Mouse (Mus musculus) cerebellum, adult 8-10 months (tissue): Measurements from ENCODE around the gene Gm9844.
A peak's percentile ranks its signal among the peaks of the same experiment; 100 is the strongest.

ENCODE experiments used
- DNase-seq: peaks from one replicate; pipeline ENCODE4 v3.0.0; 2022

Gm9844 gene

DNA sequence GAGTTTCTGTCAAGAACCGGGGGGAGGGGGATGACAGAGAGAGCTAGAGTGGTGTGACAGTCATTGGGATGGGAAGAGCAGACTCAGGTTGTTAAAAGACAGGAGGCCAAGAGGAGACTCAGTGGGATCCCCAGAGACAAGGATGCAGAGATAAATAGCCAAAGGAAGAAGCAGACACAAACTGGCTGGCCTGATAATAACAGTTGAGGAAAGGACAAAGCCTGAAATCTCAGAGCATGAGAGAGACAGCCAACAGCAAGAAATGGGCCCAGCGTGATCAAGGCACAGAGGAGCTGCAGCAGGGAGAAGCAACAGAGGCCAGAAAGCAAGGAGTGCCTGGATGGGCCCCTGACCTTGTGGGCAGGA is 40.2 kb downstream of the Gm9844 start:
- no peak for DNase-seq

DNA sequence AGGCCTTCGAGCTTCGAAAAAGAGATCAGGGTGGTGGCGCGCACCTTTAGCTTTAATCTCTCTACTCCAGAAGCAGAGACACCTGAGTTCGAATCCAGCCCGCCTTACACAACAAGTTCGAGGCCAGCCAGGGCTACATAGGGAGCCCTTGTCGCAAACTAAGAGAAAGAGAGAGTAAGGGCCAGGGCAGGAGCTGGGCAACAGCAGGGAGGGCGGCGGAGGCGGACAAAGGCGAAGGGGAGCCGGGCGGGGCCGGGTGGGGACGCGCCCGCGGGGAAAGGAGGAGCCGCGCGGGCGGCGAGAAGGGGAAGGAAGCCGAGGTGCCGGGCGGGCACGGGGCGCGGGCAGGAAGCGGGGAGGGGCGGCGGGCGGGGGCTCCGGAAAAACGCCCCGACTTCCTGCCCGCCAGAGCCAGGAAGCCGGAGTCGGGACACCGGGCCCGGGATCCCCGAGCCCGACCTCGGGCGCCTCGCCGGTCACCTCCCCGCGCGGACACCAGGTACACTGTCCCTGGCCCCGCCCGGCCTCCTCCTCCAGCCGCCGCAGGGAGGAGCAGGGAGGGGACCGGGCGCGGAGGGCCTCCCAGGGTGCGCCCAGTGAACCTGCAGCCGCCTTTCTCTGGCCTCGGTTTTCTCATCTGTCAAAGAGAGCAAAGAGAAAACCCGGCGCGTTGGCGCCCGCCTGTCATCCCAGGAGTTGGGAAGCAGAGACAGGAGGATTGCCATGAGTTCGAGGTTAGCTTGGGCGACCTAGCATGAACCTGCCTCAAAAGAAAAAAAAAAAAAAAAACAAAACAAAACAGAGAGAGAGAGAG is 40.8 kb downstream of the Gm9844 start, which contains the start of gene Arhgef1:
Gene Arhgef1, plus strand, starts transcription at position 283 of the 814 bp plus-strand sequence.
- peak; percentile 54 for DNase-seq

DNA sequence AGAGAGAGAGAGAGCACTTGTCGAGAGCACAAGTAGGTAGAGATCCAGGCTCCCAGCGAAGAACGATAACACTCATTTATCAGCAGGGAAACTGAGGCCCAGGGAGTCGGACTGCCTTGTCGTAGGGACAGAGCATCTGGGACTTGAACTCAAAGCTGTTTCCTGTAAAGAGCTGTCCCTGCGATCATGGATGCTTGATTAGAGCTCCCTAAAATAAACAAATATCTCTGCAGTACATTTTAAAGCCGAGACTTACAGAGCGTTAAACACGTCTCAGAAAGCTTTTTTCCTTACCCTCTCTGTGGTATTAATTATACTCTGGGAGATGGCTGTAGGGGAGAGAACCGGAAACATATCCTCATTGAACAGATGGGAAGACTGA is 41.4 kb downstream of the Gm9844 start:
- DNase-seq: no peak

DNA sequence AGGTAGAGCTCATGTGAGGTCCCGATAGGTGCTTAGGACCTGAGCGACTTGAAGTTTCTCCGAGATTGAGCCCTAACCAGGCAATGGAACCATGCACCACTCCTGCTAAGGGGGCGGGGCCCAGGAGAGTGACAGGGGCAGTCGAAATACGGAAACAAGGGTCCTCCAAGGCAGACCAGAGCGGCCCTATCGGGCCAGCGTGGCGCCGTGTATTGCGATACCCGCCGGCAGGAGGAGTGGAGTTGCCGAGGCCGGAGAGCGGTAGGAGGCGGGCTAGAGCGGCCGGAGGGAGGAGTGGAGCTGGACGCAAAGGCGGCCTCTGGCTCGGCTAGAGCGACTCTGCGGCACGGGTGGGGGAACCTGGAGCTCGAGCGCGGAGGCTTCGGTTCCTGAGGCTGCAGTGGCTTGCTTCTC is 42.1 kb downstream of the Gm9844 start:
- peak; percentile 97 for DNase-seq

DNA sequence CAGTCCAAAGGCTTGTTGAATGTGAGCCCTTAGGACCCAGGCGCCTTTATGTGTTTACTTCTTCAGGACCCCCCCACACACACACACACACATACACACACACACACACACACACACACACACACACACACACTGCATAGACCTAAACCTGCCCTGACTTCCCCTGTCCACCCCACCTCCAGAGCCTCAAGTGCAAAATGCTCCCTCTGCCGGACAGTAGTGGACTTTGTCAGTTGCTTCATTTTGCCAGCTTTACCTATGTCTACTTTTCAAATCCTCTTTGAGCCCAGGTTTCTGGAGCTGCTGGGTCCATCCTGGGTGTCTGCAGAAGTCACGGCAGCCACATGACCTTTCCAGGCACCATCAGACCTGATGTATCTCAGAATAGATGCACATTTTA is 42.9 kb downstream of the Gm9844 start:
- DNase-seq: peak; percentile 60

DNA sequence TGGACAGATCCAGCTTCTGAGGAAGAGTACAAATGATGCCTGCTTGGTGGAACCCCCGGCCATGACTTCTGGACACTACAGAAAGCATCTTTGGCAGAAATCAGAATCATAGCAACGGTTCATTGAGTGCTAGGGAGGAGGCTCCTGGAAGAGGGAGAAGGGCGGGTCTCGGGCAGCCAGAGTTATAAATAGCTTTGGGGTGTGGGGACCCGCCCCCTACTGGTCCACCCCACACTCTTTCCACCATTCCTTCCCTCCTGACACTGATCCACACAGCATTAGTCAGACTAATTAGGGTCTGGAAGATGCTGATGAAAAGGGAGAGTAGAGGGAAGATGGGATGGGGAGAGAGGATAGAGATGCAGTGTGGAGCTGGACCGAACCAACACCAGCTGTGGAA is 44.5 kb downstream of the Gm9844 start:
- no peak for DNase-seq

DNA sequence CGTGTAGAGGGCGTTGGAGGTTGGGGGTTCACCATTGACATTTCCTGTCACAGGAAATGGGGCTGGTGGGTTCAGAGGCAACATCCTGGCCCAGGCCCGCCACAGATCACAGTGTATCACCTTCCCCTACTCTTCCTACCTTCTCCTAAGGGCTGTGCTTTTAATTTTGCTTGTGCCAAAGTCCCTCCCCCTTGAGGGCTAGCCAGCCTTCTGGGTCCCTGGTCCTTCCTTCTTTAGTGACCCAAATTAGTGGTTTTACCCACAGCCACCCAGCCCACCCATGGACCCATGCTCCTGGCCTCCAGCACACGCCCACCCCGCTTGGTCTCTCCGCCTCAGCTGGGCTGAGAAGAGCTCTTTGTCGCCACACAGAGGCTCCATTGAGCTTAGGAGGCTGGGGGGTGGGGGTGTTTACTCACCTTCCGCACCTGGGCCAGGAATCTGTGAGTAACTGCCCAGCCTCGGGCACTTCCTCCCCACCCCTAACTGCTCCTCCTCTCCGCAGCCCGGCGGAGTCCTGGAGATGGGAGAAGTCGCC is 45.3 kb downstream of the Gm9844 start:
- no peak for DNase-seq
